Mouse (Mus musculus) stomach, embryonic 16.5 days (tissue): ENCODE data around the gene Stoml1. TPM values are rescaled to one million over a fixed set of nuclear protein-coding genes. Genes with fewer than 3 reads are reported as not detected.

Source experiments
- ATAC-seq: fragments of 200-750 bp; cut with Nextera tagmentation; 2 replicates; pipeline ENCODE4 v1.8.0; 2017; ENCODE audit warnings: moderate number of reproducible peaks, moderate TSS enrichment; ENCODE audit not compliant: insufficient read depth, low FRiP score
- H3K27ac ChIP-seq: fragments of 300-500 bp; sonication (generic); 2 replicates; pipeline ENCODE4 v1.5.1; 2014; ENCODE audit warnings: low read length
- H3K27me3 ChIP-seq: fragments of 300-500 bp; sonication (generic); 2 replicates; pipeline ENCODE4 v1.6.1; 2014; ENCODE audit warnings: low read length, control low read depth, mixed read lengths; ENCODE audit not compliant: control insufficient read depth, insufficient read depth
- H3K36me3 ChIP-seq: fragments of 300-500 bp; sonication (generic); 2 replicates; pipeline ENCODE4 v1.6.1; 2014; ENCODE audit warnings: low read length; ENCODE audit not compliant: control insufficient read depth, insufficient read depth
- H3K4me1 ChIP-seq: fragments of 300-500 bp; sonication (generic); 2 replicates; pipeline ENCODE4 v1.6.1; 2014; ENCODE audit warnings: low read length, control low read depth, mixed read lengths; ENCODE audit not compliant: control insufficient read depth, insufficient read depth
- H3K4me2 ChIP-seq: fragments of 300-500 bp; sonication (generic); 2 replicates; pipeline ENCODE4 v1.6.1; 2014; ENCODE audit warnings: low read depth, low read length, mixed read lengths
- H3K4me3 ChIP-seq: fragments of 300-500 bp; sonication (generic); replicated peaks from 2 replicates; pipeline ENCODE4 v1.5.1; 2014; ENCODE audit warnings: mild to moderate bottlenecking, low read length
- H3K9ac ChIP-seq: fragments of 300-500 bp; sonication (generic); 2 replicates; pipeline ENCODE4 v1.6.1; 2014; ENCODE audit warnings: low read length
- H3K9me3 ChIP-seq: fragments of 300-500 bp; sonication (generic); replicated peaks from 2 replicates; pipeline ENCODE4 v1.6.1; 2016; ENCODE audit warnings: low read length, control low read depth; ENCODE audit not compliant: control insufficient read depth
- WGBS: fragments of 180-500 bp; shearing (Covaris S2); extraction: QIAGEN DNeasy Blood & Tissue Kit; methylation state at CpG from one replicate; pipeline ENCODE4 v1.1.7; 2014; 5-methylcytosine and 5-hydroxymethylcytosine counted together
- polyA plus RNA-seq: library from polyadenylated mRNA; unstranded; fragments of >200 nt; fragmentation: Nextera tagmentation; extraction: Ambion mirVana; gene quantifications from 2 replicates; pipeline ENCODE4 v1.2.1, GENCODE M21; 2015

The Stoml1 gene
- polyA plus RNA-seq, 1 experiment from 2014 or later = 26.0 TPM

DNA sequence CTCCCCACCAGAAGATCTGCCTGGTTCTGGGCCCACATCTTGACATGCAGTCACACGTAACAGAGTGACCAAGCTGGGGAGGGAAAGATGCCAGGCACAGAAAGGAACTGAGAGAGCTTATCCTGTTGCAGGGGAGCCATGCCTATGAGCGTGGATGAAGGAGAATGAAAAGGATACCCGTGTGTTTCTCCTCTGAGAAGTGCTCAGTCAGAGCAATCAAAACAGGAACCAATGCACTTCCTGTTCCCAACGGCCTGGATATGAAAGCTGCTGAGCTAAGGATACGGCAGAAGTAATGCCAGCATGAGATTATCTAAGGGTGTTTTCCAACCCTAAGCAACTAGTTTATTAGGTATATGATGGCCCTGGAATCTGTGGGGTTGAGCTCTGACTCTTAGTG lies 20.6 kb upstream of the Stoml1 start:
- H3K9me3 ChIP-seq = no peaks in the 10 kb centered on the region
- H3K4me3 ChIP-seq = no peak overlapping the region
- ATAC-seq = no peak
- H3K4me1 ChIP-seq = no peaks in the 10 kb centered on the region
- no peak overlapping the region for H3K4me2 ChIP-seq
- H3K9ac ChIP-seq = no peak overlapping the region
- no peaks in the 10 kb centered on the region for H3K27me3 ChIP-seq
- H3K27ac ChIP-seq = 0 out of 2 replicates have a peak overlapping the region, but pooled peaks have one; percentile 18
- WGBS = 69% methylated on average over 5 of the region's 5 CpGs
- H3K36me3 ChIP-seq = peaks cover 29% of the 10 kb centered on the region; the same call in 1 of the 2 replicates

DNA sequence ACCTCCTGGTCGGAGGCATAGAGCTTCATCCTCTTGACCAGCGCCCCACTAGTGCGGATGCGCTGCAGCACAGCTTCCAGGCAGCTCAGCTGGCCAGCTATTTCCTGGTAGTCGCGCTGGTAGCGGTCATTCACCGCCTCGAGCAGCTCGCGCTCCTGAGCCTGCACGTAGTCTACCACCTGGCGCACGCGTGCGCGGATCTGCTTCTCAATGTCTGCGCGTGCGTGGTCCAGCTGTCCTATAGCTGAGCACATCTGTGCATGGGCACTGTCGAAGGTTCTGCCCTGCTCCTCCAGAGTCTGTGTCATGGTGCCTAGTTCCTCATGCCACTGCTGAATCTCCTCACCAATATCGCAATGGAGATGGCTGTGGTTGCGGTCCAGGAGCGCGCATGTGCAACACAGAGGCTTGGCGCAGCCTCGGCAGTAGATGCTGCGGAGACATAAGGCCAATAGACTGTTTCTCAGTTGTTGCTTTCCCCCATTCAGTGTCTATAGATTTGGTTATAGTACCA lies 18.4 kb upstream of the Stoml1 start:
- Histone ChIP-seq H3K9ac (no peak overlapping the region), H3K27me3 (no peaks in the 10 kb centered on the region), H3K36me3 (peaks cover 21% of the 10 kb centered on the region; the same call in 1 of the 2 replicates), H3K27ac (no peak overlapping the region), H3K9me3 (no peaks in the 10 kb centered on the region), H3K4me2 (no peak overlapping the region), H3K4me1 (no peaks in the 10 kb centered on the region), H3K4me3 (no peak overlapping the region)
- no peak for ATAC-seq
- 97% methylated on average over 28 of the region's 28 CpGs for WGBS

DNA sequence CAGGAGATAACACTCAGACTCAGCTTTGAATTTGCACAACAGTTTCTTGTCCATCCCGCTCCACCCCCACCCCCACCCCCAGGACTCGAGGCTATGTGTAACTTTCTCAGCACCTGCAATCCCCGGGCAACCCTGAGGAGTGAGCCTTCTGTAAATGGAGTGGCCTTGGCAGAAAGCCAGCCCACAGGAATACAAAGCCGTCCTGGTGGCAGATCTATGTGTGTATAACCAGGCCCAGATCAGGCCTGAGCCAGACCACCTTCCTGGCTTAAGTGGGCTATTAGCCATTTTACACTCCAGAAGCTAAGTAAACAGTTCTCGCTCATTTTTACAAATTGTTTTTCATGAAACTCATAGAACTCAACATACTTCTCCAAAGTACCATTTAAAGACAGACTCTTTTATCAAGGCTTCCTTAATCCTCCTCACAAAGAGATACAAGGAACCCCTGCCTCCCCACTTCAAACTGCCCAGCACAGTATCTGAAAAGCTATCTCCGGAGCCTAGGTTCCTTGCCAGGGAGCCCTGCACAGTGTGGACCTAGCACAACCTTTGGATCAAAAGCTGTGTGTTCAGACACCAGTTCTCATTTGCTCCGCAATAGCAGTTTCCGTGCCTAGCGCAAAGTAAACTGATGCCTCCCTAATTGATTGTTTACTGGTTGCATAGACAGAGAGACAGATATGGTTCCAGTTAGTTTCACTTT lies 11.0 kb upstream of the Stoml1 start:
- Histone ChIP-seq H3K36me3 (0 out of 2 replicates have a peak, but pooled peaks cover 3% of the 10 kb centered on the region), H3K27ac (peak overlapping the region; percentile 62), H3K4me3 (no peak overlapping the region), H3K9me3 (no peaks in the 10 kb centered on the region), H3K27me3 (no peaks in the 10 kb centered on the region), H3K4me1 (peaks cover 30% of the 10 kb centered on the region), H3K9ac (0 out of 2 replicates have a peak overlapping the region, but pooled peaks have one; percentile 30), H3K4me2 (0 out of 2 replicates have a peak overlapping the region, but pooled peaks have one; percentile 1)
- 31% methylated on average over 9 of the region's 9 CpGs for WGBS
- ATAC-seq = peak; percentile 90

GRCm38 (mm10) chr9:58242696-58243095 lies 10.3 kb upstream of the Stoml1 start:
- no peak for ATAC-seq
- Histone ChIP-seq H3K27me3 (no peaks in the 10 kb centered on the region), H3K27ac (0 out of 2 replicates have a peak overlapping the region, but pooled peaks have one; percentile 14), H3K9ac (no peak overlapping the region), H3K9me3 (no peaks in the 10 kb centered on the region), H3K4me2 (no peak overlapping the region), H3K4me3 (no peak overlapping the region), H3K36me3 (0 out of 2 replicates have a peak, but pooled peaks cover 3% of the 10 kb centered on the region), H3K4me1 (peaks cover 37% of the 10 kb centered on the region)
- WGBS = 77% methylated on average over 5 of the region's 5 CpGs

DNA sequence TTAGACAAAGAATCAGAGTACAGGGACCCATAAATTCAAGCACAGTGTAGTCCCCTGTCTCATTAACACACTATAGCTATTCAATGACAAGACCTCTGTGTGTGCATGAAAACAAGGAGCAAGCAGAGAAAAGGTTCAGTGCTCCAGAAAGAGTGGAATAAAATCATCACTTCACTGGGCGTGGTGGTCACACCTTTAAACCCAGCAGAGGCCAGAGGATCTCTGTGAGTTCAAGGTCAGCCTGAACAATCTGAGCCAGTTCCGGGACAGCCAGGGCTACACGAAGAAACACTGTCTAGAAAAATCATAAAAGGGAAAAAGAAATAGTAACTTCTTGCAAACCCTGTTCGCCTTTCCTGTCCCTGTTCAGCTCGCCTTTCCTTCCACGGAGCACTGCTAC lies 9.3 kb upstream of the Stoml1 start:
- H3K4me2 ChIP-seq = no peak overlapping the region
- ATAC-seq = no peak
- H3K27me3 ChIP-seq = no peaks in the 10 kb centered on the region
- H3K9ac ChIP-seq = no peak overlapping the region
- H3K4me3 ChIP-seq = no peak overlapping the region
- H3K27ac ChIP-seq = no peak overlapping the region
- WGBS = 73% methylated on average over 6 of the region's 6 CpGs
- H3K4me1 ChIP-seq = peaks cover 44% of the 10 kb centered on the region
- H3K36me3 ChIP-seq = 0 out of 2 replicates have a peak, but pooled peaks cover 3% of the 10 kb centered on the region
- no peaks in the 10 kb centered on the region for H3K9me3 ChIP-seq

DNA sequence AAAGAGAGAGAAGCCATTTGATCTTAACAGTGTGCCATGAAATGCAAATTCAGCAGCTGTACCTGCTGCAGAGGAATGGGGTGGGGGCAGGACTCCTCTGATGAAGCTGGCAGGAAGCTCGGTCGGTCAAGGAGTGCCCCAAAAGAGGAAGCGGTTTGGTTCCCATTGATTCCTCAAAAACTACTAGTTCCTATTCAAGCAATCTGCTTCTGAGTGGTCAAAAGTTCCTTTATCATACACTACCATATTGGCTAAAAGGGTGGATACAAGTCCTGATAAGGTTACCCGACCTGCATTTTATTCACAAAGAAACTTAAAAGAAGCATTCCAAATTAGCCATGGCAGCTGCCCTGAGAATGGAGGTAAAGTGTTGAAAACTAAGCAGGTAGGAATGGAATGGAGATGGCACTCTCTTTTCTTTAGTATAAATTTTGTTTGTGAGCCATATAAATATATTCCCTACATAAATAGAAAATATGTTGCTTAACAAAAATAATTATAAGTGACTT lies 6.8 kb upstream of the Stoml1 start:
- WGBS = 67% methylated on average over 4 of the region's 4 CpGs
- H3K27me3 ChIP-seq = no peaks in the 10 kb centered on the region
- H3K9me3 ChIP-seq = no peaks in the 10 kb centered on the region
- no peak overlapping the region for H3K9ac ChIP-seq
- H3K4me2 ChIP-seq = 0 out of 2 replicates have a peak overlapping the region, but pooled peaks have one; percentile 28
- H3K4me1 ChIP-seq = peaks cover 55% of the 10 kb centered on the region
- no peak overlapping the region for H3K27ac ChIP-seq
- H3K4me3 ChIP-seq = no peak overlapping the region
- H3K36me3 ChIP-seq = no peaks in the 10 kb centered on the region
- ATAC-seq = no peak

DNA sequence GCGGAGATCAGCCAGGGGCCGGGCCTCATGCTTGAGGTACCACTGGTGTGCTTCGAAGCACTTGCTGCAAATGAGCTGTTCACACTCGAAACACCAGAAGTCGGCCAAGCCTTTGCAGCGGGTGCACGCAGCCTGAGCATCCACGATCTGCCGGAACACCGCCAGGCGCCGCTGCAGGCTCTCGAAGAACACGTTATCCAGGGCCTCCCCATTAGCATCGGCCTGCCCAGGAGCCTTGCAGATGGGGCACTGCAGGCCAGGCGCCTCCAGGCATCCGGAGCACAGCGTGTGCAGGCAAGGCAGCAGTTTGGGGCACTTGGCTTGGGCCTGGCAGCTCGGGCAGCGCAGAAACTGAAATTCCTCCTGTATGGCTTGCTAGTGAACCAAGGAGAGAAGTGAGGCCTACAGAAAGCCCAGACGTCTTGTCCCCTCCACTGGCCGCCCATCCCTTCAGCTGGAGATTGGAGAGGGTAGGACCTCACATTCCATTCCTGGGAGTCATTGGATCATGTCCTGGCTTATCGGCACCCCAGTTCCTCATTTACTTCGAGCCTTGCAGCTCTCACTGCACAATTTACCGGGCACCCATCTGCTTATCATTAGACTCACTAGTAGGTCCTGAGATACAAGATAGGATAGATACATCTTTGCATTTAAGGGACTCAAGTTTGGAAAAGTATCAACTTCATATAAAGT lies 5.8 kb upstream of the Stoml1 start:
- peak overlapping the region; percentile 33 for H3K4me3 ChIP-seq
- 9% methylated on average over 25 of the region's 25 CpGs for WGBS
- no peaks in the 10 kb centered on the region for H3K36me3 ChIP-seq
- peak overlapping the region; percentile 67 for H3K9ac ChIP-seq
- no peaks in the 10 kb centered on the region for H3K27me3 ChIP-seq
- ATAC-seq = peak; percentile 62
- H3K27ac ChIP-seq = peak overlapping the region; percentile 30
- H3K4me1 ChIP-seq = peaks cover 46% of the 10 kb centered on the region
- peak overlapping the region; percentile 66 for H3K4me2 ChIP-seq
- H3K9me3 ChIP-seq = no peaks in the 10 kb centered on the region

DNA sequence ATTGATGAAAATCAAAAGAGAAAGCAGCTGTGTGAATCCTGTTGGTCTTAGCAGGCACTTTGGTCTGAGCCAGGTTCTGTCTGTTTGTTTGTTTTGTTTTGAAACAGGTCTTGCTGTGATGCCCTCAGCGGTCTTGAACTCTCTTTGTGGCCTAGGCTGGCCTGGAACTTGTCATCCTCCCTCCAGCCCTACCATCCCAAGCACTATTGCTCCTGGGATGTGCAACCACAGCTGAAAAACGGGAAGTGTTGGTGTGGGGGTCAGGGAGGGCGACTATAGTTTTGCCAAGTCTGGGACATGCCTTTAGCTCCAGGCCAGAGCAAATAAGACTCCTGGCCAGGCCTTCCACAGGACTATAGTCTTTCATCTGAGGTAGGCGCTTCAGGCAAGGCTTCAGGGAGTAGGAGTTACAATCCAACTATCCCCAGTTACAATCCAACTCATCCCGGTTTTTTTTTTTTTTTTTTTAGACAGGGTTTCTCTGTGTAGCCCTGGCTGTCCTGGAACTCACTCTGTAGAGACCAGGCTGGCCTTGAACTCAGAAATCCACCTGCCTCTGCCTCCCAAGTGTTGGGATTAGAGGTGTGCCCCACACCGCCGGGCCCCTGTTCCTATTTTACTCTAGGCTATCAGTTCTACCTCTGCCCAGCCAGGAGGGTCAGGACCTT lies 4.1 kb upstream of the Stoml1 start:
- Histone ChIP-seq H3K4me2 (peak overlapping the region; percentile 66), H3K9me3 (no peaks in the 10 kb centered on the region), H3K9ac (peak overlapping the region; percentile 80), H3K4me3 (peak overlapping the region; percentile 59), H3K27ac (peak overlapping the region; percentile 93), H3K4me1 (peaks cover 41% of the 10 kb centered on the region), H3K36me3 (no peaks in the 10 kb centered on the region), H3K27me3 (no peaks in the 10 kb centered on the region)
- no peak for ATAC-seq
- WGBS = 28% methylated on average over 7 of the region's 7 CpGs
